Mouse (Mus musculus) liver, embryonic 14.5 days (tissue): ENCODE results near the gene Hist1h3b.

ENCODE experiments used
- CTCF ChIP-seq: IDR thresholded peaks from 2 replicates; pipeline ENCODE4 v1.5.1; 2016; ENCODE audit warnings: antibody characterized with exemption, low read depth, control low read depth
- EP300 ChIP-seq: IDR thresholded peaks from 2 replicates; pipeline ENCODE4 v1.6.1; 2016; ENCODE audit warnings: antibody characterized with exemption, low read depth

DNA sequence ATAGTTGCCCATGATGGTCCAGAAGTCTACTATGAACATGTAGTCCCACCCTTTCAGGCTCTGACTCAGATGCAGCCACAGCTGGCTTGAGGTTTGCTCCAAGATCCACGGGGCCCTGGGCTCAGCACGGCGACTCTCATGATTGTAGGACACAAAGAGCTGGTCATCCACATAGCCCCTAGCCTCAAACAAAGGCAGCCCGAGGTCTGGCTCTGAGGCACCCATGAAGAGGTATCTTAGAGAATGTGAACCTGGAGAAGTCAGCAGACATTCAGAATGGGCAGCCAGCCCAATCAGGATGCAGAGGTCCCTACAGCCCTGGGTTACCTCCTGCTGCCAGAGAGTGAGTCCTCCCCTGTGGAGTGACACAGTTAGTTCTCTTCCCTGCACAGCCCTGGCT is 44.0 kb upstream of the Hist1h3b start:
- TF ChIP-seq CTCF, result no peak
- no peak for TF ChIP-seq EP300
